In the genomic region with DNA sequence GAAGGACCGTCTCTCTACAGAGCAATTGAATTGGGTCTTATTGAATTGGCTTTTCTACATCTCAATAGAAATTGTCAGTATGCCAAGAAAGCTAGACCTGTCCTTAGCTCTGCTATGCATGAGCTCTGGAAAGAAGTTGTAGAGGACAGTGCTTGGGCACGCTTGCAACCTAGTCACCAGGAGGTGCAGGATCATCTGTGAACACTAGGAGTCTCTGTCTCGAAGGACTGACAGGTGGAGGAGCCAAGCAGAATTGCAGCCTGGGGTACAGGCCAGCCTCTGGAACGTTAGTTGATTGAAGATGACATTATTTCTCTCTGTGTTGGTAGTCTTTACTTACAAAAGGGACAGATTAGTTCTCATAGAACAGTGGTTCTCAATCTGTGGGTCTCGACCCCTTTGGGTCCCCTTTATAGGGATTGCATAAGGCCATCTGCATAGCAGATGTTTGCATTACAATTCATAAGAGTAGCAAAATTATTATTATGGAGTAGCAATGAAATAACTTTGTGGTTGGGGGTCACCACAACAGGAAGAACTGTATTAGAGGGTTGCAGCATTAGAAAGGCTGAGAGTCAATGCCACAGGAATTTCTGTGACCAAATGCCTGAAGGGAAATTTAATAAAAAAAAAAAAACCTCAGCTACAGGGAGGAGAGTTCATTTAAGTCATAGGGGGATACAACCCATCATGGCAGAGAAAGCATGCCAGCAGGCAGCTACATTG, we compare ENCODE assay signal across 11 mouse cellular contexts.
DNase-seq lines count a peak whose midpoint lies in the region; ATAC-seq and TF ChIP-seq lines count a peak whose summit lies in the region.
"Had no signal": no experiment of that assay in that cellular context is flagged by ENCODE, and none has a peak within 500 bp of the region (broad histone marks: within the 10 kb centered on the region; RNA-seq: fewer than 3 reads in every experiment).

No protein-coding gene starts in this region.

- TF ChIP-seq EP300 in CH12.LX (IDR thresholded peaks at IDR 0.05; ENCODE audit: low read length) = no peak

- 38% methylated on average over 5 of the region's 5 CpGs for WGBS in cerebellum, adult 2 months
- 68% methylated on average over 5 of the region's 5 CpGs for WGBS in kidney, postnatal 0 days
- 71% methylated on average over 5 of the region's 5 CpGs for WGBS in kidney, embryonic 14.5 days
- 62% methylated on average over 5 of the region's 5 CpGs for WGBS in midbrain, embryonic 11.5 days

- peak in 1 of 2 experiments; percentile 51 for DNase-seq in cerebellum, adult 2 months
- no peak for DNase-seq in cerebellum, adult 11 months
- no peak for DNase-seq in kidney, postnatal 0 days (ENCODE audit: low spot score)
- DNase-seq in CH12.LX (ENCODE audit: extremely low read depth) = peak; percentile 21
- DNase-seq in testis, postnatal 10 days (ENCODE audit: low spot score) = no peak
- DNase-seq in midbrain, embryonic 11.5 days (ENCODE audit: low spot score, missing footprints) = no peak
- DNase-seq: adrenal gland, postnatal 36 days; kidney, adult 9 months had no signal

- H3K4me2 ChIP-seq in kidney, postnatal 0 days (ENCODE audit: low read length) = no peak overlapping the region
- no peak overlapping the region for H3K4me2 ChIP-seq in kidney, embryonic 14.5 days (replicated peaks; ENCODE audit: low read depth, low read length)
- H3K4me2 ChIP-seq in CH12.LX (ENCODE audit: insufficient read depth, low read depth, poor library complexity, severe bottlenecking) = no peak overlapping the region
- H3K4me2 ChIP-seq in midbrain, embryonic 11.5 days = no peak overlapping the region
- H3K4me2 ChIP-seq: embryonic facial prominence, embryonic 12.5 days had no signal

- in situ Hi-C loops in CH12.LX (cut with MboI; ENCODE audit: low pct_ligation_motif_present, low pct_unique_long_range_greater_than_20kb, low sequenced_read_pairs) = no loop called here

- TF ChIP-seq RAD21 in CH12.LX (IDR thresholded peaks at IDR 0.05; ENCODE audit: low read depth, low read length) = peak; percentile 23

- H3K79me2 ChIP-seq in CH12.LX (replicated peaks; ENCODE audit: control insufficient read depth, extremely low read depth, insufficient read depth, poor library complexity, severe bottlenecking) = no peaks in the 10 kb centered on the region

- H3K36me3 ChIP-seq in kidney, postnatal 0 days (ENCODE audit: insufficient read depth, low read length) = 0 out of 2 replicates have a peak, but pooled peaks cover 3% of the 10 kb centered on the region
- H3K36me3 ChIP-seq in kidney, embryonic 14.5 days (ENCODE audit: control insufficient read depth, insufficient read depth, low read length) = no peaks in the 10 kb centered on the region
- H3K36me3 ChIP-seq in CH12.LX (replicated peaks in 1 of 2; ENCODE audit: control insufficient read depth in 1 of 2, insufficient read depth in 1 of 2, low read length in 1 of 2) = peaks cover 0 to 21% of the 10 kb centered on the region in 2 experiments
- no peaks in the 10 kb centered on the region for H3K36me3 ChIP-seq in midbrain, embryonic 11.5 days (ENCODE audit: control insufficient read depth, insufficient read depth, low read length)
- H3K36me3 ChIP-seq: embryonic facial prominence, embryonic 12.5 days had no signal

- no peak for ATAC-seq in kidney, postnatal 0 days (replicated peaks; ENCODE audit: low FRiP score, low read depth)
- no peak for ATAC-seq in kidney, embryonic 14.5 days (ENCODE audit: low FRiP score, low TSS enrichment)
- ATAC-seq in midbrain, embryonic 11.5 days (ENCODE audit: low FRiP score) = no peak

- no peaks in the 10 kb centered on the region for H3K9me3 ChIP-seq in kidney, postnatal 0 days (replicated peaks; ENCODE audit: low read length)
- no peaks in the 10 kb centered on the region for H3K9me3 ChIP-seq in kidney, embryonic 14.5 days (ENCODE audit: control insufficient read depth, low read length)
- H3K9me3 ChIP-seq in CH12.LX (replicated peaks; ENCODE audit: low read length) = no peaks in the 10 kb centered on the region
- no peaks in the 10 kb centered on the region for H3K9me3 ChIP-seq in midbrain, embryonic 11.5 days (ENCODE audit: control insufficient read depth, low read length)
- H3K9me3 ChIP-seq: embryonic facial prominence, embryonic 12.5 days had no signal

- no peak for TF ChIP-seq POLR2A in cerebellum, adult 2 months (IDR thresholded peaks at IDR 0.05; ENCODE audit: borderline replicate concordance, insufficient read depth, low read length)
- no peak for TF ChIP-seq POLR2A in CH12.LX (IDR thresholded peaks at IDR 0.05; ENCODE audit: low read depth, low read length)
- no peak for TF ChIP-seq POLR2A in embryonic fibroblast, embryonic 13.5 days (IDR thresholded peaks at IDR 0.05; ENCODE audit: low read depth, low read length)

- H3K4me1 ChIP-seq in cerebellum, adult 2 months (ENCODE audit: control insufficient read depth, insufficient read depth, low read length) = peaks cover 14% of the 10 kb centered on the region
- H3K4me1 ChIP-seq in kidney, postnatal 0 days (replicated peaks; ENCODE audit: insufficient read depth, low read length) = no peaks in the 10 kb centered on the region
- H3K4me1 ChIP-seq in kidney, embryonic 14.5 days (ENCODE audit: control insufficient read depth, insufficient read depth, low read length) = no peaks in the 10 kb centered on the region
- H3K4me1 ChIP-seq in CH12.LX (ENCODE audit: control insufficient read depth in 1 of 2, insufficient read depth in 2 of 2) = no peaks in the 10 kb centered on the region
- H3K4me1 ChIP-seq in embryonic fibroblast, embryonic 13.5 days (ENCODE audit: control insufficient read depth, insufficient read depth, low read length) = 0 out of 2 replicates have a peak, but pooled peaks cover 11% of the 10 kb centered on the region
- H3K4me1 ChIP-seq in midbrain, embryonic 11.5 days (ENCODE audit: control insufficient read depth, insufficient read depth, low read length) = no peaks in the 10 kb centered on the region
- H3K4me1 ChIP-seq: embryonic facial prominence, embryonic 12.5 days had no signal

- TF ChIP-seq CTCF in cerebellum, adult 2 months (IDR thresholded peaks at IDR 0.05; ENCODE audit: borderline replicate concordance, insufficient read depth, low read depth, low read length) = peak; percentile 65
- peak; percentile 42; the same call in 1 of the 2 replicates for TF ChIP-seq CTCF in kidney, postnatal 0 days (IDR thresholded peaks at IDR 0.05; ENCODE audit: low read depth)
- TF ChIP-seq CTCF in CH12.LX (conservative IDR thresholded peaks at IDR 0.05 in 1 of 2, IDR thresholded peaks at IDR 0.05 in 1 of 2; ENCODE audit: low read depth in 2 of 2, low read length in 2 of 2) = peak; percentile 31 to 62; a peak in 3 of 4 replicates
- peak; percentile 29; the same call in 1 of the 2 replicates for TF ChIP-seq CTCF in embryonic fibroblast, embryonic 13.5 days (IDR thresholded peaks at IDR 0.05; ENCODE audit: borderline replicate concordance, insufficient read depth, low read length)

- no peak overlapping the region for H3K4me3 ChIP-seq in cerebellum, adult 2 months (replicated peaks; ENCODE audit: insufficient read depth, low read depth, low read length)
- H3K4me3 ChIP-seq in kidney, postnatal 0 days (replicated peaks; ENCODE audit: low read depth, low read length) = no peak overlapping the region
- no peak overlapping the region for H3K4me3 ChIP-seq in kidney, embryonic 14.5 days (ENCODE audit: low read length)
- no peak overlapping the region for H3K4me3 ChIP-seq in CH12.LX (replicated peaks in 1 of 3; ENCODE audit: low read depth in 2 of 3, low read length in 2 of 3, poor library complexity in 1 of 3)
- no peak overlapping the region for H3K4me3 ChIP-seq in embryonic fibroblast, embryonic 13.5 days (ENCODE audit: insufficient read depth, low read length)
- no peak overlapping the region for H3K4me3 ChIP-seq in midbrain, embryonic 11.5 days (ENCODE audit: low read depth, low read length)
- H3K4me3 ChIP-seq: embryonic facial prominence, embryonic 12.5 days had no signal

- 0 out of 2 replicates have a peak overlapping the region, but pooled peaks have one; percentile 57 for H3K27ac ChIP-seq in cerebellum, adult 2 months (ENCODE audit: insufficient read depth, low read length)
- no peak overlapping the region for H3K27ac ChIP-seq in kidney, postnatal 0 days
- H3K27ac ChIP-seq in kidney, embryonic 14.5 days (ENCODE audit: low read depth, low read length) = no peak overlapping the region
- H3K27ac ChIP-seq in CH12.LX (ENCODE audit: insufficient read depth, low read depth) = no peak overlapping the region
- H3K27ac ChIP-seq in embryonic fibroblast, embryonic 13.5 days (ENCODE audit: insufficient read depth, low read length) = no peak overlapping the region
- no peak overlapping the region for H3K27ac ChIP-seq in midbrain, embryonic 11.5 days (ENCODE audit: low read depth, low read length)
- H3K27ac ChIP-seq: embryonic facial prominence, embryonic 12.5 days had no signal

- dilution Hi-C loops in CH12.LX (cut with MboI; ENCODE audit: extremely low pct_ligation_motif_present, extremely low pct_unique_long_range_greater_than_20kb, low sequenced_read_pairs) = no loop called here

- no peak overlapping the region for H3K9ac ChIP-seq in kidney, postnatal 0 days (ENCODE audit: low read depth, low read length)
- H3K9ac ChIP-seq in kidney, embryonic 14.5 days (ENCODE audit: low read depth, low read length) = no peak overlapping the region
- H3K9ac ChIP-seq in CH12.LX (ENCODE audit: insufficient read depth, low read depth) = no peak overlapping the region
- H3K9ac ChIP-seq in midbrain, embryonic 11.5 days (ENCODE audit: low read length) = no peak overlapping the region
- H3K9ac ChIP-seq: embryonic facial prominence, embryonic 12.5 days had no signal

- H3K27me3 ChIP-seq in cerebellum, adult 2 months (ENCODE audit: control insufficient read depth, insufficient read depth, low read length) = no peaks in the 10 kb centered on the region
- no peaks in the 10 kb centered on the region for H3K27me3 ChIP-seq in kidney, postnatal 0 days (ENCODE audit: insufficient read depth, low read length)
- no peaks in the 10 kb centered on the region for H3K27me3 ChIP-seq in kidney, embryonic 14.5 days (ENCODE audit: control insufficient read depth, insufficient read depth, low read length)
- H3K27me3 ChIP-seq in CH12.LX (replicated peaks) = no peaks in the 10 kb centered on the region
- no peaks in the 10 kb centered on the region for H3K27me3 ChIP-seq in midbrain, embryonic 11.5 days (ENCODE audit: control insufficient read depth, insufficient read depth, low read length)
- H3K27me3 ChIP-seq: embryonic facial prominence, embryonic 12.5 days had no signal

TF ChIP-seq in CH12.LX, 34 proteins besides CTCF, POLR2A, EP300 and RAD21:
- peak; percentile 52 for TF ChIP-seq SMC3 (IDR thresholded peaks at IDR 0.05; ENCODE audit: low read depth, low read length)
- TF ChIP-seq MYC (IDR thresholded peaks at IDR 0.05; ENCODE audit: low read depth, low read length) = no peak
